Mouse (Mus musculus): ENCODE results near the gene Gm20605.
"Not testable (repeated sequence)": the region's sequence is repeated elsewhere in the genome, so short reads cannot be mapped to it uniquely, and the experiment has no call there.

Gm20605 gene

GRCm38 (mm10) chr5:137613076-137613475 lies 15.9 kb upstream of the Gm20605 start:
- DNase-seq (ENCODE audit: low spot score in 2 of 2): no peak

- DNase-seq (ENCODE audit: low spot score in 2 of 2): no peak
Observed at GRCm38 (mm10) chr5:137613550-137613949, 15.4 kb upstream of the Gm20605 start, which contains the start of gene Pcolce. Pcolce (minus strand) TSS chr5:137613784.

GRCm38 (mm10) chr5:137614921-137615320 lies 14.1 kb upstream of the Gm20605 start:
- not testable (repeated sequence) for DNase-seq (ENCODE audit: low spot score in 2 of 2)

- no peak for DNase-seq (ENCODE audit: low spot score in 2 of 2)
Observed at GRCm38 (mm10) chr5:137615347-137615746, 13.6 kb upstream of the Gm20605 start.

- no peak for DNase-seq (ENCODE audit: low spot score in 2 of 2)
Observed at GRCm38 (mm10) chr5:137623937-137624530, 4.9 kb upstream of the Gm20605 start.

GRCm38 (mm10) chr5:137627991-137628390 lies 984 bp upstream of the Gm20605 start:
- peak in 1 of 2 experiments; percentile 27 for DNase-seq (ENCODE audit: low spot score in 2 of 2)

- DNase-seq (ENCODE audit: low spot score in 2 of 2): no peak
Observed at GRCm38 (mm10) chr5:137629306-137629721, 339 bp downstream of the Gm20605 start.

GRCm38 (mm10) chr5:137629906-137630545 lies 1.1 kb downstream of the Gm20605 start:
- DNase-seq (ENCODE audit: low spot score in 2 of 2): no peak

- DNase-seq (ENCODE audit: low spot score in 2 of 2): no peak
Observed at GRCm38 (mm10) chr5:137630602-137631001, 1.6 kb downstream of the Gm20605 start.

- DNase-seq (ENCODE audit: low spot score in 2 of 2): peak in 1 of 2 experiments; percentile 31
Observed at GRCm38 (mm10) chr5:137631171-137631570, 2.2 kb downstream of the Gm20605 start.

- DNase-seq (ENCODE audit: low spot score in 2 of 2): no peak
Observed at GRCm38 (mm10) chr5:137631591-137631990, 2.6 kb downstream of the Gm20605 start.

- no peak for DNase-seq (ENCODE audit: low spot score in 2 of 2)
Observed at GRCm38 (mm10) chr5:137633397-137634084, 4.6 kb downstream of the Gm20605 start.

GRCm38 (mm10) chr5:137639472-137639871 lies 10.5 kb downstream of the Gm20605 start:
- no peak for DNase-seq (ENCODE audit: low spot score in 2 of 2)

- DNase-seq (ENCODE audit: low spot score in 2 of 2): no peak
Observed at GRCm38 (mm10) chr5:137641054-137641453, 12.1 kb downstream of the Gm20605 start, which contains the start of gene Sap25. Sap25 (plus strand) TSS chr5:137641334.

- no peak for DNase-seq (ENCODE audit: low spot score in 2 of 2)
Observed at GRCm38 (mm10) chr5:137642886-137643285, 13.9 kb downstream of the Gm20605 start.

GRCm38 (mm10) chr5:137644484-137644883 lies 15.5 kb downstream of the Gm20605 start:
- DNase-seq (ENCODE audit: low spot score in 2 of 2): no peak

- DNase-seq (ENCODE audit: low spot score in 2 of 2): no peak
Observed at GRCm38 (mm10) chr5:137645091-137645651, 16.2 kb downstream of the Gm20605 start.

- DNase-seq (ENCODE audit: low spot score in 2 of 2): no peak
Observed at GRCm38 (mm10) chr5:137645652-137646091, 16.7 kb downstream of the Gm20605 start, which contains the start of gene Irs3. Irs3 (minus strand) TSS chr5:137645714.

- no peak for DNase-seq (ENCODE audit: low spot score in 2 of 2)
Observed at GRCm38 (mm10) chr5:137647827-137648601, 19.0 kb downstream of the Gm20605 start.

- DNase-seq (ENCODE audit: low spot score in 2 of 2): no peak
Observed at GRCm38 (mm10) chr5:137649251-137649650, 20.3 kb downstream of the Gm20605 start.

Measured in frontal cortex, postnatal 36 days (tissue).